Mouse (Mus musculus) intestine, embryonic 15.5 days (tissue): ENCODE measurements around the gene Hopx. TPM values are rescaled to one million over a fixed set of nuclear protein-coding genes. Genes with fewer than 3 reads are reported as not detected.

Source experiments
- ATAC-seq: fragments of 200-750 bp; cut with Nextera tagmentation; 2 replicates; pipeline ENCODE4 v1.8.0; 2017; ENCODE audit warnings: moderate TSS enrichment, moderate library complexity
- H3K27ac ChIP-seq: fragments of 300-500 bp; sonication (generic); 2 replicates; pipeline ENCODE4 v1.5.1; 2015; ENCODE audit warnings: mild to moderate bottlenecking, inconsistent platforms
- H3K27me3 ChIP-seq: fragments of 300-500 bp; sonication (generic); replicated peaks from 2 replicates; pipeline ENCODE4 v1.6.1; 2015; ENCODE audit warnings: inconsistent platforms
- H3K36me3 ChIP-seq: fragments of 300-500 bp; sonication (generic); 2 replicates; pipeline ENCODE4 v1.6.1; 2015; ENCODE audit warnings: inconsistent platforms
- H3K4me1 ChIP-seq: fragments of 300-500 bp; sonication (generic); replicated peaks from 2 replicates; pipeline ENCODE4 v1.6.1; 2015; ENCODE audit warnings: inconsistent platforms
- H3K4me2 ChIP-seq: fragments of 300-500 bp; sonication (generic); replicated peaks from 2 replicates; pipeline ENCODE4 v1.6.1; 2015; ENCODE audit warnings: mild to moderate bottlenecking, inconsistent platforms
- H3K4me3 ChIP-seq: fragments of 300-500 bp; sonication (generic); replicated peaks from 2 replicates; pipeline ENCODE4 v1.5.1; 2015; ENCODE audit warnings: inconsistent platforms
- H3K9ac ChIP-seq: fragments of 300-500 bp; sonication (generic); 2 replicates; pipeline ENCODE4 v1.6.1; 2015; ENCODE audit warnings: inconsistent platforms
- H3K9me3 ChIP-seq: fragments of 300-500 bp; sonication (generic); 2 replicates; pipeline ENCODE4 v1.6.1; 2016; ENCODE audit warnings: inconsistent platforms
- WGBS: fragments of 180-500 bp; shearing (Covaris S2); methylation state at CpG from one replicate; pipeline ENCODE4 v1.1.7; 2015; 5-methylcytosine and 5-hydroxymethylcytosine counted together
- polyA plus RNA-seq: library from polyadenylated mRNA; unstranded; fragments of >200 nt; fragmentation: Nextera tagmentation; extraction: Ambion mirVana; gene quantifications from 2 replicates; pipeline ENCODE4 v1.2.1, GENCODE M21; 2015

Hopx gene
- polyA plus RNA-seq, 1 experiment from 2014 or later = 3.8 TPM

DNA sequence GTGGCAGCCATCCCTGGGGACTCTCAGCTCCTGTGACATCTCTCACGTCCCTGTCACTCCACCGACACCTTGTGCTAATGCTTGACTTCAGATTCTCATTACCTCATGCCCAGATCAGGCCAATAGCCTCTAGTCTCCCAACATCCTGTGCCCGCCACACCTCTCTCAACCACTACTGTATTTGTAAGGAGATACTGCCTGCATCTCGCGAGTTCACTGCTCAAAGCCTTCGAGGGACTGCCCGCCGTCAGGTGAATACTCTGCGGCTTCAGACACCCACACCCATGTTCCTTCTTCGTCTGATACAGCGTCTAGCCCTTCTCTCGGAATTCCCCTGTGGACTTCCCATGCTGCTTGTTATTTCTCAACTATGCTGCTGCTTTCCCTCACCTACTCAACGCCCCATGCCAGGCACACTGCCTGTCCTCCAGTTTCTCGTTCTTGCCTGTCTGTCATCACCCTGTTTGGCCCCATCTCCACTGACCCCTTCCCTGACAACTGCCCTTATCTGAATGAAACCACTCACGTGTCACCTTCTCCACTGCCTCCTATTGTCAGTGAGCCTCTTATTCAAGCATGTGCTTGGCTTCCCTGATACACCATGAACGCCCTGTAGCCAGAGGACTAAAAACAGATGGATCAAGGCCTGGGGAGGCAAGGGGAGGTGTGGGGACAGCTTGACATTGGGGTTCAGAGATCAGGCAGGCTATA lies 15.5 kb upstream of the Hopx start:
- no peaks in the 10 kb centered on the region for H3K27me3 ChIP-seq
- no peaks in the 10 kb centered on the region for H3K36me3 ChIP-seq
- no peak overlapping the region for H3K9ac ChIP-seq
- no peak overlapping the region for H3K27ac ChIP-seq
- H3K4me1 ChIP-seq = no peaks in the 10 kb centered on the region
- H3K4me2 ChIP-seq = no peak overlapping the region
- no peaks in the 10 kb centered on the region for H3K9me3 ChIP-seq
- ATAC-seq = peak; percentile 46
- no peak overlapping the region for H3K4me3 ChIP-seq
- WGBS = 67% methylated on average over 16 of the region's 16 CpGs

DNA sequence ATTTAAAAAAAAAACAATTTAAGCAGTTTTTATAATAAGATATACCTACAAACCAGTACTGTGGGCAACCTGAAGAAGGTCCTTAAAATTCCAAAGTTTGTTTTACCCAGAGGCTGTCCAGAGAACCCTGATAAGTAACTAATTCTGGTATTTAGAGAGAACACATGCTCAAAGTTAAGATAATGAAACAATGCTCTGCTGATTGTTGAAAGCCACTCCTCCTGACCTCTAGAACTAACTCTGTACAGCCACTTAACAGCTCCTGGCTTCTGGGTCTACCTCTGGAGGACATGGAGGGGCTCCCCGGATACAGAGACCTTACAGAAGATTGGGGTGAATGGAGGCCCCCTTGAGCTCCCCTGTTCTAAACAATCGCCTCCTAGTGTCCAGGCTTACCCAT lies 15.0 kb upstream of the Hopx start:
- Histone ChIP-seq H3K27ac (no peak overlapping the region), H3K36me3 (no peaks in the 10 kb centered on the region), H3K4me3 (no peak overlapping the region), H3K4me2 (no peak overlapping the region), H3K27me3 (no peaks in the 10 kb centered on the region), H3K9me3 (no peaks in the 10 kb centered on the region), H3K4me1 (no peaks in the 10 kb centered on the region), H3K9ac (no peak overlapping the region)
- peak; percentile 64; the same call in 1 of the 2 replicates for ATAC-seq
- 62% methylated on average over 2 of the region's 2 CpGs for WGBS

DNA sequence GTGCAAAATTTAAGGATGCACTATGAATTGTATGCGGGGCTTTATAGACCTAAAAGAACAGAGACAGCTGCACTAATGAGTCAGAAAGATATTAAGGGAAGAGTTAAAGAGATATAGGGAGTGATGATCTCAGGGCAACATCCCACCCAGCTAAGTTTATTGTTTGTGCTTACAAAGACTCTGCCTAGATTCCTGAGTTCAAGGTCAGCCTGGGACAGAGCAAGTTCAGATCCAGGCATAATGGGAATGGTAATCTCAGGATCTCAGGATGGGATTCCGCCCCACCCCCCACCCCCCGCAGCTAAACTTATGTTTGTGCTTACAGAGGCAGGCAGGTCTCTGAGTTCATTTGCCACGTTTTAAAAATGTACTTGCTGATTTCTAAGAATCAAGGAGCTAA lies 13.9 kb upstream of the Hopx start:
- Histone ChIP-seq H3K4me2 (no peak overlapping the region), H3K36me3 (no peaks in the 10 kb centered on the region), H3K9ac (no peak overlapping the region), H3K9me3 (no peaks in the 10 kb centered on the region), H3K4me3 (no peak overlapping the region), H3K27me3 (no peaks in the 10 kb centered on the region), H3K27ac (no peak overlapping the region), H3K4me1 (peaks cover 5% of the 10 kb centered on the region; the same call in 1 of the 2 replicates)
- no peak for ATAC-seq
- WGBS = 87% methylated on average over 4 of the region's 4 CpGs

DNA sequence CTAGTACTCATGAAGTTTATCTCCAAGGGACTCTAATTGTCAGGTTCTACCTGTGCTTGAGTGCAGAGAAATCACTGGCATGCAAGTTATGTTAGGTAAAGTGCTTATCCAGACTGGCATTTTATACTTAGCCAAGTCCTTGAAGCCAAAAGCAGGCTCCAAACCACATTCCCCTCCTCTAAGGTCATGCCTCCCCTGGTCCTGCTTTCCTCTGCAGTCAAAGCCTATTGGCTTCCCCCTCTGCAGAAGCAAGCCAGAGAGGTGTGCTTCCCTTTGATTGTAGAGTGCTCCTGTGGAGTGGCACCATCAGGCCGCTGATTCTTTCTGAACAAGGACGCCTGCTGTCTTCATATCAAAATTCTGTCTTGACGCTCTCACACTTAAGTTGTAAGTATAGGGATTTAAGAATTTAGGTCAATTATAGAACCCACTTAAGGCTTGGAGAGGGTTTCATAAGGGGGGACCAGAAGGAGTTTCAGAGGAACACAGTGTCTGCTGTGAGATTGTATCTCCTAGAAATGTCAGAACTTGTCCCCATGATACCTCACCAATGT lies 11.6 kb upstream of the Hopx start:
- H3K36me3 ChIP-seq = no peaks in the 10 kb centered on the region
- ATAC-seq = no peak
- no peak overlapping the region for H3K27ac ChIP-seq
- no peak overlapping the region for H3K9ac ChIP-seq
- 87% methylated on average over 3 of the region's 3 CpGs for WGBS
- no peak overlapping the region for H3K4me3 ChIP-seq
- no peak overlapping the region for H3K4me2 ChIP-seq
- H3K4me1 ChIP-seq = peaks cover 10% of the 10 kb centered on the region
- H3K27me3 ChIP-seq = no peaks in the 10 kb centered on the region
- no peaks in the 10 kb centered on the region for H3K9me3 ChIP-seq

DNA sequence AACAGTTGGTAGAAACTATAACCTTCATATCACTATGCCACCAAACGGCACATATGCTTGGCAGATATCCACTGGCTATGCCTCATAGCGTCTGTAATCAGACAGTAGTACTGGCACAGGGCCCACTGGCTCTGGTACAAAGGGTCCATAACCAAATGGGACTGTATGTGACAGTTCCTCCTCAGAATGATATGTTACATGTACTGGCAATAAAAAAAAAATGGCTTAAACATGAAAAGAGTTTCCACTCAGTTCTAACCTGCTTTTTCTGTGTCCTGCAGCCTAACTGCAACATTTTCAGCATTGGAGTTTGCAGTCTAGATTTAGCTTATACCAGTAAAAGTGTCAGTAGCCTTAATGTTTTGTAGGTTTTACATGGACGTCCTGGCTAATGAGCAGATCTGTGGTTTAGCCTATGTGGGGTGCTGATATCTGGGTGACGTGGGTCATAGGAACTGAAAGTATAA lies 9.9 kb upstream of the Hopx start:
- 52% methylated on average over 4 of the region's 4 CpGs for WGBS
- ATAC-seq = no peak
- Histone ChIP-seq H3K9me3 (no peaks in the 10 kb centered on the region), H3K4me3 (no peak overlapping the region), H3K36me3 (no peaks in the 10 kb centered on the region), H3K27ac (no peak overlapping the region), H3K9ac (no peak overlapping the region), H3K4me2 (no peak overlapping the region), H3K27me3 (no peaks in the 10 kb centered on the region), H3K4me1 (peaks cover 10% of the 10 kb centered on the region)

DNA sequence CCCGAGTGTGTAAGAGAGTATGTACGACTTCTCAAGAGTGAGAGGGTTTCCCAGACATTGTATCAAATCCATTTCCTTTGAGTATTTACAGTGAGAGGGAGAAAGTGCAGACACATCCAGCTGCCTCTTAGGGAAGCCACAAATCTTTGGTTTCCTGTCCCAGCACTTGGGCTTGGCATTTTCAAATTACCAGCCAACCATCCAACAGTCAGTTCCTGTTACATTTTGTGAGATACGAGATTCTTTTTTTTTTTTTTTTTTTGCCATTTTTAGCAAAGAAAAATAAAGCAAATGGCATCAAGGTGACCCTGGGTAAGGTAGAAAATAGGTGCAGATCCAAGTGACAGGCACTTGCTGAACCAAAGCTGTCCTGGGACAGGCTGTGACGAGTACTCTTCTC lies 9.2 kb upstream of the Hopx start:
- no peaks in the 10 kb centered on the region for H3K27me3 ChIP-seq
- H3K9ac ChIP-seq = no peak overlapping the region
- no peak overlapping the region for H3K4me2 ChIP-seq
- no peak for ATAC-seq
- no peaks in the 10 kb centered on the region for H3K9me3 ChIP-seq
- no peak overlapping the region for H3K4me3 ChIP-seq
- H3K36me3 ChIP-seq = no peaks in the 10 kb centered on the region
- no peak overlapping the region for H3K27ac ChIP-seq
- peaks cover 10% of the 10 kb centered on the region for H3K4me1 ChIP-seq
- WGBS = 43% methylated on average over 4 of the region's 4 CpGs

DNA sequence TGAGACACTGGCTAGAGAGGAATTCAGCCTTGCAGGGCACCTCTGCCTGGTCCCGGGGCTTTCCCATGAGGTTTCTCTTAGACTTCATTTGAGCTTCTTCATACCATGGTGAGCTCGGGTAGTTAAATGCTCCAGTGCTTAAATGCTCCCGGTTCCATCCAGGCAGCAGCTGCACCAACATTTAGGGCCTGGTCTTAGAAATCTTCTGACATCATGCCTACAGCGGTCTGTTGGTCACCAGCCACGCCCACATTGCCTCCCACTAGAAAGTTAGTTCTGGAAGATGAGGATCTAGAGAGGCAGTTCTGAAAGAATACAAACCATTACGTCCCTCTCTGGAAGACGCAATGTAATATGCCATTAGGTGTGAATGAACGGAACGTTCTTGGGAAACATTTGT lies 8.7 kb upstream of the Hopx start:
- Histone ChIP-seq H3K4me2 (no peak overlapping the region), H3K36me3 (no peaks in the 10 kb centered on the region), H3K9me3 (no peaks in the 10 kb centered on the region), H3K27ac (no peak overlapping the region), H3K4me3 (no peak overlapping the region), H3K9ac (no peak overlapping the region), H3K4me1 (peaks cover 10% of the 10 kb centered on the region), H3K27me3 (no peaks in the 10 kb centered on the region)
- no peak for ATAC-seq
- 63% methylated on average over 9 of the region's 9 CpGs for WGBS

DNA sequence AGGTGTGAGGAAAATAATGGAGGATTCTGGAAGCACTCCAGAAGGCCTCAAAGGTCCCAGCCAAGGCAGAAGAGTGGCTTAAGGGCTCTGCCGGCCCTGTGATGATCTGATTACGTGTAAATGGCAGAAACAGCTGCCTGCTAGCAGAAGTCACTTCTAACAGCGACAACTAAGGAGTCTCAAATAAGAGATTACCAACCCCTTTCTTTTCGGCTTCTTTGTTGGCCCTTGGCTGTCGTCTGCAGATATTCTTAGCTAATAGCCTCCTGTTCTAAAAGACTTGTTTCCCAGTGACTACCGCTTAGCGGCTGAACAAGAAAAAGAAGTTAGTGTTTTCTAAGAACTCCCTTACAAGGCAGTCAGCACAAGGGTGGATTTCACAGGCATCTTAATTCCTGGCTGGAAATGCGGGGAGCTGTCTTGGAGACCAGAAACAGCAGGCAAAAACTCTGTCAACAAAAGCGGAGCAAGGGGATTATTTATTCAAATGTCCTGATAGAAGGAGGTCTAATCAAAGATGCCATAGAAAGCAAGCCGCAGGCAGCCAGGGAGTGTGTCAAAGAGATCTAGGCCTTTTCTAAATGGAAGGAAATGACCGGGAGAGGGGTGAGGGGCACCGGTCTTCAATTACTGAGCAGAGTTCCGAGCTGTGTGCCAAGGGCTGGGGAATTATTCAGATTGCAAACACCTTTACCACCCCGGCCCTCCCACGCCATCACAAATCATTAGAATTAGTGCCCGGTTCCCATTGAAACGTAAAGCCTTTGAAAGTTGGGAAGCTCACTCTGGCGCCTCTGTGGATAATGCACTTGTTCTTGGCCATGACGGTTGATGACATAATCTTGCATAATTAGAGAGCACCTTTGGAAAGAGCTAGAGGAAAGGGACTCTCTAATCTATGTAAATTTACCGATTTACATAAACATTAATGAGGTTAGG lies 7.6 kb upstream of the Hopx start:
- peaks cover 10% of the 10 kb centered on the region for H3K4me1 ChIP-seq
- 38% methylated on average over 20 of the region's 20 CpGs for WGBS
- no peak overlapping the region for H3K4me2 ChIP-seq

DNA sequence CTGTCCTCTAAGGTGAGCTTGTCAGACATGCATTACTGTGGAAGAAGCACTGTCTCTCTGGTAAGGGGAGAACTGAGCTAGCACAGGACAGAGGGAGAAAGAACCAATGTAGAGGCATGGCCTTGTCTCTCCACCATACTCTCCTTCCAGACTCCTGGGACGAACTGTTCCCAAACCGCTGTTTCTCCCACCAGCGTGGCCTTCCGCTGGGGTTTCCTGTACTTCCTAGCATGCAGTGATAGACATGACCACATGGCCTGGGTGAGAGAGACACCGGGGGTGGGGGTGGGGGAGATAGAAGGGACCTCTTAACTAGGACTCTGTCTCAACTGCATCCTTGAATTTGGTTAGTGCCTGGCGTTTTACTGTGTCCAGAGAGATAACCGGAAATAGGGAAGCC lies 5.8 kb upstream of the Hopx start:
- Histone ChIP-seq H3K27ac (no peak overlapping the region), H3K36me3 (no peaks in the 10 kb centered on the region), H3K4me2 (no peak overlapping the region), H3K9me3 (no peaks in the 10 kb centered on the region), H3K9ac (no peak overlapping the region), H3K4me1 (peaks cover 10% of the 10 kb centered on the region), H3K27me3 (no peaks in the 10 kb centered on the region), H3K4me3 (no peak overlapping the region)
- ATAC-seq = no peak
- WGBS = 88% methylated on average over 7 of the region's 7 CpGs

More for the DNA sequence above, 7.6 kb upstream of the Hopx start:
- no peak overlapping the region for H3K27ac ChIP-seq
- H3K36me3 ChIP-seq = no peaks in the 10 kb centered on the region
- no peaks in the 10 kb centered on the region for H3K27me3 ChIP-seq
- H3K9me3 ChIP-seq = no peaks in the 10 kb centered on the region
- no peak overlapping the region for H3K4me3 ChIP-seq
- no peak for ATAC-seq
- no peak overlapping the region for H3K9ac ChIP-seq

DNA sequence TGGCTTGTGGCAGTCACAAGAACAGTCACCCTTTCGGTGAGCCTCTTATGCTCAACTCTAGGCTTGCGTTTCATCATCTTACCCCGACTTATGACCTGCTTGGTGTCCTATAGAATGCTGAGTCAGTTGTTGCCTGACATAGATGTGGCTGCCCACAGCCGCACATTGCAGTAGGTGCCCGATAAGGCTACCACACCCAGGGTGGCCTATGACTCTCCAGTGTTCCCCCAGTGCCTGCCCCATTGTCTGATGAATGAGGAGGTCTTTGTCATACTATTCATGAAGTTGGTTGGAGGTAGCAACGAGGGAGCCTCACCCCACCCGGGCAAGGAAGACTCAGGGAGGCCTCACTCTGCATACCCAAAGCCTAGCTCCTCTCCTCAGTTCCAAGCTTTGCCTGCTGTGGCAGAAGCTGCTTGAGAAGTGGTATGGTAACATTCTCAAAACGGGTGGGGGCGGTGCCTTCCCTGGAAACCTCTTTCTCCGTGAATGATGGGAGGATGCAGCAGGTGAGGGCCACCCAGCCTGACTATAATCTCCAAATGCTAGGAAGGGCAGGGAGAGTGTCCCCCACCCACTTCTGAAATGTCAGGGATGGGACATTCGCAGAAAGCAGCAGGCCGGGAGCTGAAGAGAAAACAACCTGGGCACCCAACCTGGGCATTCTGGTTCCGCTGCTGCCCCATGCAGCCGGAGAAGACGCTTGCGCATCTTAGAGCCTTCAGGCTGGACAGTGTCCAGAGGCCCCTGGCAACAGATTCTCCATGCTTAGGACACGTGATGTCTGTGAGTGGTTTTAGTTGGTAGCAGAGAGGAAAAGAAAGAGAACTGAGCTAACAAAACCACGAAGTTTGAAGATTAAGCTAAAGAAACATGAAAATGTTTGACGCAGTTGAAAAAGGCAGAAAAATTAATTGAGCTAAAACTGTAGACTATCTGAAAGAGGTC lies 4.8 kb upstream of the Hopx start:
- Histone ChIP-seq H3K36me3 (no peaks in the 10 kb centered on the region), H3K9ac (no peak overlapping the region), H3K4me3 (no peak overlapping the region), H3K27ac (no peak overlapping the region), H3K4me2 (no peak overlapping the region), H3K27me3 (no peaks in the 10 kb centered on the region), H3K9me3 (no peaks in the 10 kb centered on the region), H3K4me1 (peaks cover 18% of the 10 kb centered on the region)
- ATAC-seq = peak; percentile 54; the same call in 1 of the 2 replicates
- 84% methylated on average over 19 of the region's 19 CpGs for WGBS

DNA sequence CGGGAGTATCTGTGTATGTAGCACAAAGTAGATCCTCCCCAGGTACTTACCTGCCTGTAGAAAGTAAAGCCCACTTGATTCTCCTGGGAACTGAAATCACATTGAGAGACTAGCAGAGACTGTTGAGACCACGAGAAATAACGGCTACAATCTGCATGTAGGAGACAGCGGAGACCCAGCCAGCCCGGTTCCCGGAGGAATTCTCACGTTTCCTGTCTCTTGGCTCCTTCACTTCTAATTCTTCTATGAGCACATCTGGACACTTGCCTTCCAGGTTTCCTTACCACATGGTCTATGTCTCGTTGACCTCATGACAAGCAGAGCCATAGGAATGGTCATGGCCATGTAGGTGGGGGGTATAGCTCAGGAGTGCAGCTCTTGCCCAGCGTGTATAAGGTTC lies 811 bp upstream of the Hopx start:
- no peak overlapping the region for H3K9ac ChIP-seq
- H3K27me3 ChIP-seq = no peaks in the 10 kb centered on the region
- WGBS = 75% methylated on average over 9 of the region's 9 CpGs
- H3K4me2 ChIP-seq = no peak overlapping the region
- no peak overlapping the region for H3K4me3 ChIP-seq
- ATAC-seq = no peak
- no peaks in the 10 kb centered on the region for H3K9me3 ChIP-seq
- H3K4me1 ChIP-seq = peaks cover 17% of the 10 kb centered on the region
- no peak overlapping the region for H3K27ac ChIP-seq
- H3K36me3 ChIP-seq = no peaks in the 10 kb centered on the region
